Mouse (Mus musculus) olfactory bulb, adult 2 months (tissue): ENCODE results near the gene Lrcol1. TPM values are rescaled to one million over a fixed set of nuclear protein-coding genes. Genes with fewer than 3 reads are reported as not detected.
A peak's percentile ranks its signal among the peaks of the same experiment; 100 is the strongest.

Source experiments
- H3K27ac ChIP-seq: fragments of 200-500 bp; 2 replicates; pipeline ENCODE4 v1.5.1; 2012; ENCODE audit warnings: low read depth, low read length; ENCODE audit not compliant: insufficient read depth
- H3K4me1 ChIP-seq: fragments of 200-500 bp; 2 replicates; pipeline ENCODE4 v1.6.1; 2012; ENCODE audit warnings: low read length; ENCODE audit not compliant: control insufficient read depth, insufficient read depth
- H3K4me3 ChIP-seq: fragments of 200-500 bp; 2 replicates; pipeline ENCODE4 v1.5.1; 2012; ENCODE audit warnings: mild to moderate bottlenecking, low read depth, low read length, moderate library complexity; ENCODE audit not compliant: insufficient read depth
- CTCF ChIP-seq: fragments of 200-500 bp; IDR thresholded peaks from 2 replicates; pipeline ENCODE4 v1.5.1; 2012; ENCODE audit warnings: low read depth, mild to moderate bottlenecking, low read length, moderate library complexity; ENCODE audit not compliant: insufficient read depth
- POLR2A ChIP-seq: fragments of 200-500 bp; IDR thresholded peaks from 2 replicates; pipeline ENCODE4 v1.6.1; 2012; ENCODE audit warnings: mild to moderate bottlenecking, low read depth, low read length, moderate library complexity; ENCODE audit not compliant: insufficient read depth
- WGBS: fragments of 180-500 bp; shearing (Covaris S2); methylation state at CpG from one replicate; pipeline ENCODE4 v1.1.7; 2018; 5-methylcytosine and 5-hydroxymethylcytosine counted together
- polyA plus RNA-seq: library from polyadenylated mRNA; stranded (reverse); fragments of >200 nt; gene quantifications from 2 replicates; pipeline ENCODE4 v1.2.4, GENCODE M21; 2012; ENCODE audit warnings: low replicate concordance; ENCODE audit not compliant: missing spikeins, insufficient read depth, insufficient read length

Gene Lrcol1
- polyA plus RNA-seq, 1 experiment = not detected

DNA sequence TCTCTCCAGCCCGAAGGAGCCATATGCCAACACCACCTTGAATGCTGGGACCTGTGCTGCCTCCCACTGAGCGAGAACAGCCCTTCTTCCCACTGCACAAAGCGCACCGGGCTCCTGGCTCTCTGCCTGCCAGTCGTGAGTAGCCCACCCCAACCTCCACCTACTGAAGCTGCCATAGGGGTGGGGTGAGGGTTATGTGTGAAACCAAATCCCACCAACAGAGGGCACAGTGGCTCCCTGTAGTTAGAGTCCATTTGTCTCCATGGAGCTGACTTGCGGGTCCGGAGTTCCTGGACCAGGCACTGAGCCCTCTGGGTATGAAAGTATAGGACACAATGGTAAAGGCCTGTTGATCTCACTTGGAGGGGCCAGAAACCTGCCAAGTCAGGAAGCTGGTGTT lies 10.2 kb downstream of the Lrcol1 start:
- Histone ChIP-seq H3K4me3 (no peak overlapping the region), H3K4me1 (0 out of 2 replicates have a peak, but pooled peaks cover 3% of the 10 kb centered on the region), H3K27ac (no peak overlapping the region)
- TF ChIP-seq CTCF = no peak
- no peak for TF ChIP-seq POLR2A
- WGBS = 14% methylated on average over 7 of the region's 7 CpGs

DNA sequence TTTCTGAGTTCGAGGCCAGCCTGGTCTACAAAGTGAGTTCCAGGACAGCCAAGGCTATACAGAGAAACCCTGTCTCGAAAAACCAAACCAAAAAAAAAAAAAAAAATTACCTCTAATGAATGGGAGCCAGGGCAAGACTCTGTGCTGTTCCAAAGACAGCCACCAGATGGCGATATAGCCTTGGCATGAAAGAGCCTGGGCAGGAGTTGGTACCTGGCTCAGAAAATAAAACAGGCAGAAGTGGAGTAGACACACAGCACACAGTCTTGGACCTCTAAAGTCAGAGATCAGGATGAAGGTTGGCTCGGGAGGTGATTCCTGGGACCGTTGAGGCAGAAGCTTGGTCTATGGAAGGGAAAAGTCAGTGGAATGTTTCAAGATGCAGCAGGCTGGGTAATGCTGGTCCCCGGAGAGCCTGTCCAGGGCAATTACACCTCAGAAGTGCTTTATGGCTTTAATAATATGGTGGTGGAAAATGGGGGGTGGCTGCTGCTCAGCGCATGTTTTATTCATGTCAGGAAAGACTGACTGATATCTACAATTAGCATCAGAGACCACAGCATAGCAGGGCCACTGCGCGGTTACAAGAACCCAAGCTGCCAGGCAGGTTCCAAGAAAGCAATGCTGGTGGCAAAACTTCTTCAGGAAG lies 13.1 kb downstream of the Lrcol1 start:
- H3K4me1 ChIP-seq = 0 out of 2 replicates have a peak, but pooled peaks cover 3% of the 10 kb centered on the region
- no peak overlapping the region for H3K4me3 ChIP-seq
- TF ChIP-seq POLR2A (no peak), CTCF (peak; percentile 47; the same call in 1 of the 2 replicates)
- 27% methylated on average over 9 of the region's 9 CpGs for whole genome bisulfite sequencing
- H3K27ac ChIP-seq = no peak overlapping the region

DNA sequence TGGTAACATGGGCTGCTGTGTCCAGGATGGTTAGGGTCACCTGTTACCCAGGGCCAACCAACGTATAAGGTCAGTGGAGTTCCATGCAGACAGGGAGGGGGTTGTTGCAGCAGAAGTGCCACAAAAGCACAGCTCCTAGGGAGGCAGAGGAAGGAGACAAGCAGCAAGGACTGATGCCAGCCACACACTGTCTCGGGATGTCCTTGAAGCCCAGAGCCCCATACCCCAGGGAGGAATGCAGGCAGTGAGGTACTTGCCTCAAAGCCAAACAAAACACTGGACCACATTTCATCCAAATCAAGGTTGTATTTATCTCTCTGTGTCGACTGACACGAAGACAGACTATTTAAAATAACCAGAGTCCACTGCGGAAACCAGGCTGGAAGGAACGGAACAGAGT lies 16.9 kb downstream of the Lrcol1 start:
- H3K4me1 ChIP-seq = peaks cover 4% of the 10 kb centered on the region; the same call in 1 of the 2 replicates
- no peak overlapping the region for H3K27ac ChIP-seq
- no peak overlapping the region for H3K4me3 ChIP-seq
- no peak for TF ChIP-seq POLR2A
- TF ChIP-seq CTCF = no peak
- WGBS = 89% methylated on average over 6 of the region's 6 CpGs

DNA sequence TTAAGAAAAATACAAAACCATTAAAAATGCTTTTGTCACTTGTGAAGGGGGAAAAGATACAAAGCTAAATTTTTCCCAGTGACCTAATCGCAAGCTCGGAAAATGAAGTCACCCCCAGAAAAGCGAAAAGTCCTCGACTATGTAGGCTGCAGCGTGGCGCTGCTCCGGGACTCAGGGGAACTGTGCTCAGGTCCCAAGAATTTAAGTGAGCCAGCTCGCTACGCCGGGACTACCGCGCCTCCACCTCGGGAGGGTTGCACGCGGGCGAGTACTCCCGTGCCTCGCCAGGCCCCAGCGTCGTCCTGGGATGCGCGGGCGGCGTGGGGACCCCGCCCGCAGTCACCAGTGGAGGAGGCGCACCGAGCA lies 18.3 kb downstream of the Lrcol1 start:
- H3K27ac ChIP-seq = no peak overlapping the region
- WGBS = 10% methylated on average over 28 of the region's 28 CpGs
- H3K4me3 ChIP-seq = peak overlapping the region; percentile 47
- H3K4me1 ChIP-seq = peaks cover 4% of the 10 kb centered on the region; the same call in 1 of the 2 replicates
- TF ChIP-seq CTCF = no peak; the same call in 1 of the 2 replicates
- TF ChIP-seq POLR2A = no peak

DNA sequence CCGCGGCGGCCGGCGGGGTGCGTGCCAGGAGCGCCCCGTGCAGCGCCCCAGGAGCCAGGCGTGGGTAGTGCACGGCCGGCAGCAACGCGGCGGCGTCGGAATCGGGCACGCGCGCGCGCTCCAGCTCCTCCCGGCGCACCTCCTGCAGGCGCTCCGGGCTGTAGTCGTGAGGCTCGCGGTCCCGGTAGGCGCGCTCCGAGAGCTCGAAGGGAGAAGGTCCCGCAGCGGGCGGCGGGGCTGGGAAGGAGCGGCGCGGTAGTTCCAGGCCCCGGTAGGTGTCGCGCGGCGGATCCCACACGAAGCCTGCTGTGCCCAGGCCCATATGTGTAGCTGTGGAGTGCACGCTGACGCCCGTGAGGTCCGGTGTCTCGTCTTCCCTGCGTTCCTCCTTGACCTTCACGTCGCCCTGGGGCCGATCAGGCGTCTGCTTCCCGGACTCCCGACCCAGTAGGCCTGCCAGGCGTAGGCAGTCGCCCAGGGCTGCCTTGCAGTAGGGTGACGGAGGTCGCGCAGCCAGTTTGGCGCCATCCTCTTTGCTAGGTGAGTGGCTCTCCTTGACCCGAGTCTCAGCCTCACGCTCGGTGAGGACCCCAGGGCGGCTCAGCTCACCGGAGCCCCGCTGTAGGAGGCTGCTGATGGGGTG lies 18.8 kb downstream of the Lrcol1 start:
- Histone ChIP-seq H3K4me1 (peaks cover 4% of the 10 kb centered on the region; the same call in 1 of the 2 replicates), H3K4me3 (peak overlapping the region; percentile 47), H3K27ac (no peak overlapping the region)
- TF ChIP-seq CTCF (peak; percentile 67; the same call in 1 of the 2 replicates), POLR2A (peak; percentile 36; the same call in 1 of the 2 replicates)
- WGBS = 13% methylated on average over 72 of the region's 72 CpGs

DNA sequence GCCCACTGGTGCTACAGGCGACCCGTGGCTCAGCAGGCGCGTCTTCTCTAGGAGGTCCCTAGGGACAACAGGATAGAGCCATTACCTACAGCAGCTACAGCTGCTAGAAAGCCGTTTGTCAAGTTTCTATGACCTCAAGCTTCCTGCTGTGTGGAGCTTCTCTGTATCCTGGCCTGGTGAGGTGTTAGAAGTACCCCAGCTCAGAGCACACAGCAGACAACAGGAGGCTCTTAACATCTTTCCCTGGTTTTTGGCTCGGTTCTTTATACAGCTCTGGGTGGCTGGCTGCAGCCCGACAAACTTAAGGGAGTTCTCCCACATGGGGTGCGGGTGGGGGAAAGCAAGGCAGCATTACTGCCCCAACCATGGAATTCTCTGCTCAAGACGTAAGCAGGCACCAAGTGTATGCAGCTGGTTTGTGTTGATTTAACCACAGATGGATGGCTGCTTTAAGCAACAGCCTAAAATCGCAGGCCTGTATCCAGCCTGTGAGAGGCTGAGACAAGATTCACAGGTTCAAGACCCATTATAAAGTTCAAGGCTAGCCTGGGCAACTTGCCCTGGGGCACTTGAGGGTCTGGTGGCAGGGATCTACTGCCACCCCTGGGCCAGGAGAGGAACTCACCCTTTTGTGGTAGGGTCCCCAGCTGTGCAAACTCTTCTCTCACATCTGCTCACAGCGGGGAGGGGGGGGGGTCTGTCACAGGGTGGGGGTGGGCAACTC lies 19.5 kb downstream of the Lrcol1 start:
- H3K27ac ChIP-seq = no peak overlapping the region
- TF ChIP-seq CTCF (no peak), POLR2A (no peak)
- peaks cover 4% of the 10 kb centered on the region; the same call in 1 of the 2 replicates for H3K4me1 ChIP-seq
- WGBS = 65% methylated on average over 11 of the region's 11 CpGs
- H3K4me3 ChIP-seq = peak overlapping the region; percentile 47

DNA sequence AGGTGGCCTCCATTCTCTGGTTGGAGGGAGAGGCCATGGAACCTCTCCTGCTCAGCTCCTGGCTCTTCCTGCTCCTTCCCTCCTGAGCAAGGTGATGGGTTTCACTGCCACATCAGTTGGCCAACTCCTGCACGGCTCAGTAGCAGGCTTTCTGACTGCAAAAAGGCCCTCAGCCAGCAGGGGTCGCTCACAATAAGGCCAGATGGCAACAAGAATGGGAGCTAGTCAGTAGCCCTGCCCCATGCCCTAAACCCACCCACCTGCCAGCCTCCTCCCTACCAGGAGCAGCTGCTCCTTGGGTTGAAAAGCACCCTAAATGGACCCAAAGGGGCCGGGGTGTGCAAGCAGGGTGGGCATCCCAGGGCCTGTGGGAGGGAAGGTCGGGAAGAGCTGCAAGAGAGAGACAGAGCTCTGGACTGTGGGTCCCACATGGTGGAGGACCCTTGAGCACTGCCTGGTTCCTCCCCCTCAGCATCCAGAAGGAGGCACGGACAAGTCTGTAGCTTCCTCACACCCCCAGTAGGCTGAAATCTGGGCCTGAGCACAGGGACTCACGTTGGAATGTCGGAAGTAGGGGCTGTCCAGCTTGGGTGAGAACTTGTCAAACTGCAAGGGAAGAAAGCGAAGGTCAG lies 32.4 kb downstream of the Lrcol1 start:
- peaks cover 20% of the 10 kb centered on the region for H3K4me1 ChIP-seq
- H3K4me3 ChIP-seq = no peak overlapping the region
- H3K27ac ChIP-seq = no peak overlapping the region
- peak; percentile 67 for TF ChIP-seq CTCF
- no peak for TF ChIP-seq POLR2A
- WGBS = 46% methylated on average over 8 of the region's 8 CpGs

DNA sequence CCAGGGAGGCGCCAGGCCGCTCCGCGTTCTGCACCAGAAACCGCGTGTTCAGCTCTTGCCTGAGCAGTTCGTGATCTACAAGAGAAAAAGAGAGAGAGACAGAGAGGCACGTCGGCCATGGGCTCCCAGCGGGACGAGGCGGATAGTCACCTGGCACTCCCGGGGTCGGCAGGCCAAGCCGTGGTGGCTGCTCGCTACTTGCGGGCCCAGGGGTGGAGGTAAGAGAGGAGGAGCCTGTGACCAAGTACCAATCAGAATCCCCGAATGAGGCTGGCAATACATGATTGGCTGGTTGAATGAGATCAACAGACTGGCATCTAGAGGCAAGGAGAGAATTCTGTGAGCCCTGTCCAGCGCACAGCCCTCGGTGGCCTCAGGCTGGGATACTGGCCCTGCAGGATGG lies 33.7 kb downstream of the Lrcol1 start:
- Histone ChIP-seq H3K4me3 (no peak overlapping the region), H3K4me1 (peaks cover 20% of the 10 kb centered on the region), H3K27ac (no peak overlapping the region)
- 58% methylated on average over 20 of the region's 20 CpGs for WGBS
- no peak for TF ChIP-seq CTCF
- no peak for TF ChIP-seq POLR2A
